Mouse (Mus musculus): ENCODE results near the gene 2610507B11Rik. TPM values are rescaled to one million over a fixed set of nuclear protein-coding genes. Genes with fewer than 3 reads are reported as not detected.

The 2610507B11Rik gene
- total RNA-seq, 2 experiments from 2014 or later = 176 to 177 TPM

- TF ChIP-seq CTCF (IDR thresholded peaks at IDR 0.05) = no peak; the same call in none of the 2 replicates
- intact Hi-C loops (cut with DNase I) = loop anchor here (5.0 kb wide), 1 partner anchor 63 kb away; the partner anchor contains the start of gene 2610507B11Rik
- no peak for DNase-seq (ENCODE audit: extremely low spot score in 1 of 2, low spot score in 2 of 2)
- no peak overlapping the region; the same call in 1 of the 2 replicates for H3K27ac ChIP-seq
- H3K4me3 ChIP-seq = peak overlapping the region; percentile 49
Measured at GRCm38 (mm10) chr11:78324965-78325364, 63.4 kb downstream of the 2610507B11Rik start.

DNA sequence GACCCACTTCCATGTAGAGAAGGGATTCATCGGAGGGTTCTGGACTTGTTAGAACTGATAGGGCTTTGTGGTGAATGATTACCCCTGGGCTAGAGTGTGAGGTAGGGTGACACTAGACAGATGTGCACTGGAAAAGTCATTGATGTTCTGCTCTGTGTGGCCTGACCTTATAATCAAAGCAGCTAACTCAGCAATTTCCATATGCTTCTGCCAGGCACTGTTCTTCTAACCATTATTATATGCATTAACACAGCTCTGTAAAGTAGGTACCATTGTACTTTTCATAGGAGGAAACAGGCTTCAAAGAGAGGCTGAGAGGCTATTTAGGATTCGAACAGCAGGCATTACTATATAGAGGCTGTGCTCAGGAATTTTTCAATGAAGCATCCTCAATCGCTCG lies 65.7 kb downstream of the 2610507B11Rik start:
- DNase-seq (ENCODE audit: extremely low spot score in 1 of 2, low spot score in 2 of 2) = no peak
- intact Hi-C loops (cut with DNase I) = loop anchor here (5.0 kb wide), 1 partner anchor 65 kb away; the partner anchor contains the start of gene 2610507B11Rik
- H3K27ac ChIP-seq = no peak overlapping the region
- no peak for TF ChIP-seq CTCF (IDR thresholded peaks at IDR 0.05)
- no peak overlapping the region for H3K4me3 ChIP-seq

- intact Hi-C loops (cut with DNase I) = loop anchor here (5.0 kb wide), 1 partner anchor 66 kb away; the partner anchor contains the start of gene 2610507B11Rik
- peak; percentile 8 for TF ChIP-seq CTCF (IDR thresholded peaks at IDR 0.05)
- DNase-seq (ENCODE audit: extremely low spot score in 1 of 2, low spot score in 2 of 2) = peak; percentile 93 to 94
- Histone ChIP-seq H3K27ac (peak within 1 kb of the TSS; percentile 80), H3K4me3 (peak within 1 kb of the TSS; percentile 68)
Measured at GRCm38 (mm10) chr11:78327634-78328511, 66.3 kb downstream of the 2610507B11Rik start, which contains the start of gene Pigs. Pigs (plus strand) TSS chr11:78328415.

DNA sequence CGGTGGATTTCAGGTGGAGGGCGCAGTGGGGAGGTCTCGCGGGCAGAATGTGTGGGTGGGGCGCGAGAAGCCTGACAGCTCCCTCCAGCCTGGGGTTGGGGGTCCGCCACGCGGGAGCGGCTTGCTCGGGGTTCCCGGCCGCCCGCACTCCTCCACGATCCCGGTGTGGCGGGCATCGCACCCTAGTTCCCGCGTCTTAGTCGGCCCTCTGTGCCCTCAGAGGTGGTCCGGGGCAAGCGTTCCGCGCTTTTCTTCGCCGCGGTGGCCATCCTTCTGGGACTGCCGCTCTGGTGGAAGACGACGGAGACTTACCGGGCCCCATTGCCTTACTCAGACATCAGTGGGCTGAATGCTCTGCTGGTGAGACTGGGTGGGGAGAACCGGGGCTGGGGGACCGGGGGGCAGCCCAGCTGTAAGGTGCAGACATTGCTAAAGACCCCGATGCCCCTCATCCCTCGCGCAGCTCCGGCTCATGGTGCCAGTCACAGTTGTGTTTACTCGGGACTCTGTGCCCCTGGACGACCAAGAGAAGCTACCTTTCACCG lies 67.0 kb downstream of the 2610507B11Rik start:
- Histone ChIP-seq H3K27ac (peak overlapping the region; percentile 78), H3K4me3 (peak overlapping the region; percentile 68)
- no peak for DNase-seq (ENCODE audit: extremely low spot score in 1 of 2, low spot score in 2 of 2)
- intact Hi-C loops (cut with DNase I) = loop anchor here (5.0 kb wide), 1 partner anchor 66 kb away; the partner anchor contains the start of gene 2610507B11Rik
- TF ChIP-seq CTCF (IDR thresholded peaks at IDR 0.05) = no peak

- no peak for TF ChIP-seq CTCF (IDR thresholded peaks at IDR 0.05)
- intact Hi-C loops (cut with DNase I) = no loop called here
- no peak for DNase-seq (ENCODE audit: extremely low spot score in 1 of 2, low spot score in 2 of 2)
- H3K27ac ChIP-seq = no peak overlapping the region
- no peak overlapping the region for H3K4me3 ChIP-seq
Measured at GRCm38 (mm10) chr11:78332676-78333075, 71.1 kb downstream of the 2610507B11Rik start.

GRCm38 (mm10) chr11:78333992-78334391 lies 72.4 kb downstream of the 2610507B11Rik start:
- no peak for TF ChIP-seq CTCF (IDR thresholded peaks at IDR 0.05)
- intact Hi-C loops (cut with DNase I) = no loop called here
- Histone ChIP-seq H3K27ac (no peak overlapping the region), H3K4me3 (no peak overlapping the region)
- no peak for DNase-seq (ENCODE audit: extremely low spot score in 1 of 2, low spot score in 2 of 2)

DNA sequence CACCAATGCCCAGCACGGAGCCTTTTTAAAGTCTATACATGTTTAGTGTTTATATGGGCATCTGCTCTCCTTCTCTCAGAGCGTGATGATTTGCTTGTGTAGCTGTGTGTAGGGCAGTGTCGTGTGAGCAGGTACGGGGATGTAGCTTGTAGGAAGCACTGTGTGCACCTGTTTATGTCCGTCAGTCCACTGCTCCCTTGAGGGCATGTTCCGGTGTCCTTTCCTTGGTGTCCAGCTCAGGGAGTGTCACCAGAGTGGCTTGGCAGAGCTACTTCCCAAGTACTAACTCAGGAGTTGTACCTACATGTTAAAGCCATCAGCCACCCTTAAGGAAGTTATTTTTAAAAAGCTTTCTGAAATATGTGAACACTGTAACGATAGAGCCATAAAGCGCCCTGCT lies 75.5 kb downstream of the 2610507B11Rik start:
- no peak for DNase-seq (ENCODE audit: extremely low spot score in 1 of 2, low spot score in 2 of 2)
- H3K27ac ChIP-seq = no peak overlapping the region
- TF ChIP-seq CTCF (IDR thresholded peaks at IDR 0.05) = no peak
- no peak overlapping the region for H3K4me3 ChIP-seq
- intact Hi-C loops (cut with DNase I) = no loop called here

Other genes starting within 250 kb of the 2610507B11Rik start
- gene Dhrs13, start 229.5 kb upstream of the 2610507B11Rik start, total RNA-seq (2021) = 1 to 10 TPM; 5.5 to 6.3 TPM
- gene Flot2, start 223.8 kb upstream of the 2610507B11Rik start, total RNA-seq (2021) = 10 to 100 TPM; 91.2 to 96.0 TPM
- gene Eral1, start 181.4 kb upstream of the 2610507B11Rik start, total RNA-seq (2021) = 10 to 100 TPM; 18.9 to 19.0 TPM
- gene Fam222b, start 167.1 kb upstream of the 2610507B11Rik start, total RNA-seq (2021) = 10 to 100 TPM; 27.5 to 32.1 TPM
- gene Traf4, start 96.2 kb upstream of the 2610507B11Rik start, total RNA-seq (2021) = 10 to 100 TPM; 10.5 to 10.6 TPM
- 1 to 10 TPM; 3.0 to 3.1 TPM for gene Nek8, start 85.1 kb upstream of the 2610507B11Rik start, total RNA-seq (2021)
- 10 to 100 TPM; 24.4 to 27.7 TPM for gene Tlcd1, start 85.0 kb upstream of the 2610507B11Rik start, total RNA-seq (2021)
- gene Rpl23a, start 78.2 kb upstream of the 2610507B11Rik start, total RNA-seq (2021) = 100 to 1,000 TPM; 647 to 724 TPM
- 10 to 100 TPM; 19.0 to 19.7 TPM for gene Rab34, start 73.3 kb upstream of the 2610507B11Rik start, total RNA-seq (2021)
- 1 to 10 TPM; 4.7 to 7.7 TPM for gene Proca1, start 68.4 kb upstream of the 2610507B11Rik start, total RNA-seq (2021)
- 10 to 100 TPM; 58.6 to 66.4 TPM for gene Sdf2, start 16.0 kb upstream of the 2610507B11Rik start, total RNA-seq (2021)
- 100 to 1,000 TPM; 100 to 107 TPM for gene Supt6, start 15.8 kb upstream of the 2610507B11Rik start, total RNA-seq (2021)
- 10 to 100 TPM; 21.1 to 29.5 TPM for gene BC030499, start 29.1 kb downstream of the 2610507B11Rik start, total RNA-seq (2021)
- gene Spag5, start 39.8 kb downstream of the 2610507B11Rik start, total RNA-seq (2021) = 10 to 100 TPM; 12.1 to 16.1 TPM
- gene Aldoc, start 61.2 kb downstream of the 2610507B11Rik start, total RNA-seq (2021) = 100 to 1,000 TPM; 804 to 830 TPM
- gene Pigs, start 66.7 kb downstream of the 2610507B11Rik start, total RNA-seq (2021) = 10 to 100 TPM; 60.7 to 62.8 TPM
- gene Unc119, start 81.7 kb downstream of the 2610507B11Rik start, total RNA-seq (2021) = 10 to 100 TPM; 29.1 to 32.2 TPM
- gene Foxn1, start 124.8 kb downstream of the 2610507B11Rik start, total RNA-seq (2021) = not detected
- not detected for gene Slc13a2, start 160.5 kb downstream of the 2610507B11Rik start, total RNA-seq (2021)
- gene Slc46a1, start 203.9 kb downstream of the 2610507B11Rik start, total RNA-seq (2021) = 10 to 100 TPM; 11.1 to 11.5 TPM
- 10 to 100 TPM; 34.3 to 34.8 TPM for gene Sarm1, start 236.0 kb downstream of the 2610507B11Rik start, total RNA-seq (2021)
- 10 to 100 TPM; 69.3 to 76.0 TPM for gene Vtn, start 237.3 kb downstream of the 2610507B11Rik start, total RNA-seq (2021)
- gene Sebox, start 241.7 kb downstream of the 2610507B11Rik start, total RNA-seq (2021) = 1 to 10 TPM in 1 of 2 experiments, under 1 TPM in 1; 0.79 to 1.0 TPM